Mouse (Mus musculus): ENCODE data around the gene Ptbp3. TPM values are rescaled to one million over a fixed set of nuclear protein-coding genes. Genes with fewer than 3 reads are reported as not detected.

Gene Ptbp3
- total RNA-seq, 1 experiment, result 46.1 TPM

DNA sequence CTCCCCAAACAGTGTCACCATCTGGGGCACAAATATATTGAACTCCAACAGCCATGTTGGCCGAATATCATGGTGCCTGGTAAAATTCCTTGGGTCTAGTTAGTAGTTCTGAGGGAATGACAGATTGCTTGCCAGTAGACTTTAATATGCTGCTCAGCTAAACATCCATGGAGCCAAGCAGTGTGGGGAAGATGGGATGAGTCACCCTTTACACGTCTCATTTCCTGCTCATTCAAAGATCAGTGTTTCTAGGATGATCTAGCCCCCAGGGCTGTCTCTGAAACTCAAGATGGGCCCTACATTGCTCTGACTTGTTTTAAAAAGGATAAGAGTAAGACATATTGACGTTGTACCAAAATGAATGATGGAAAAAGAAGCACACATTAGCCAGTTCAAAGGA lies 95.1 kb downstream of the Ptbp3 start:
- Histone ChIP-seq H3K4me3 (ENCODE audit: insufficient read depth in 1 of 2, low read depth in 1 of 2, low read length in 2 of 2, poor library complexity in 1 of 2, severe bottlenecking in 1 of 2) (no peak overlapping the region), H3K4me1 (ENCODE audit: control insufficient read depth in 2 of 2, insufficient read depth in 2 of 2, low read length in 2 of 2, poor library complexity in 1 of 2) (peaks cover 0 to 12% of the 10 kb centered on the region in 2 experiments; a peak in 2 of 4 replicates), H3K9me3 (ENCODE audit: control insufficient read depth, insufficient read depth, low read depth, low read length) (no peaks in the 10 kb centered on the region), H3K9ac (ENCODE audit: insufficient read depth, low read depth, low read length, poor library complexity, severe bottlenecking) (no peak overlapping the region), H3K36me3 (ENCODE audit: control insufficient read depth, insufficient read depth, low read length, poor library complexity, severe bottlenecking) (no peaks in the 10 kb centered on the region), H3K27ac (ENCODE audit: insufficient read depth, low read depth, low read length, poor library complexity, severe bottlenecking) (no peak overlapping the region)
- no peak for TF ChIP-seq ZNF384 (IDR thresholded peaks at IDR 0.05; ENCODE audit: low read depth, low read length)
- no peak for TF ChIP-seq MAFK (IDR thresholded peaks at IDR 0.05; ENCODE audit: insufficient read depth, low read depth, low read length)
- no peak for TF ChIP-seq ZC3H11A (IDR thresholded peaks at IDR 0.05; ENCODE audit: borderline replicate concordance, low read depth, low read length)
- TF ChIP-seq HCFC1 (IDR thresholded peaks at IDR 0.05; ENCODE audit: borderline replicate concordance, insufficient read depth, low read length), result no peak
- no peak for TF ChIP-seq CHD2 (IDR thresholded peaks at IDR 0.05; ENCODE audit: low read depth, low read length)
- in situ Hi-C loops (cut with MboI; ENCODE audit: low sequenced_read_pairs in 2 of 2, unreplicated experiment in 2 of 2), result no loop called here
- DNase-seq (ENCODE audit: low read depth, low spot score), result no peak

DNA sequence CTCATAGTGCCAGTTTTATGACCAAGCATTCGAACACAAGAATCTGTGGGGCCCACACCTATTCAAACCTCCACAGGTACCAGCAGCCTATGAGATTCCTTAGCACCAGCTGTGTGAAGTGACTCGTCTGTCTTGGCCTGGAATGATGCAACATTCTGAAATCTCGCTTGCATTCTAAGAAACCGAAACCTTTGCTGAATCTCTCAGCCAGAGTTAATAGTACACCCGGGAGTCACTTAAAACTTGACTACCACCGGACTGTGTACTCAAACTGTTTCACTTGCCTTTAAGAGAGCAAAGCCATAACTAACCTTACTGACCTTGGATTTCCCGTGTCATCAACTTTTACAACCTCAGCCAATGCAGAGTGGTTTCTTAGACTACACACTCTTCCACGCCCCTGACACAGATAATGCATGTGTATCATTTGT lies 96.6 kb downstream of the Ptbp3 start:
- no peak for TF ChIP-seq ZC3H11A (IDR thresholded peaks at IDR 0.05; ENCODE audit: borderline replicate concordance, low read depth, low read length)
- TF ChIP-seq ZNF384 (IDR thresholded peaks at IDR 0.05; ENCODE audit: low read depth, low read length), result no peak
- TF ChIP-seq HCFC1 (IDR thresholded peaks at IDR 0.05; ENCODE audit: borderline replicate concordance, insufficient read depth, low read length), result no peak
- no peak for TF ChIP-seq CHD2 (IDR thresholded peaks at IDR 0.05; ENCODE audit: low read depth, low read length)
- TF ChIP-seq MAFK (IDR thresholded peaks at IDR 0.05; ENCODE audit: insufficient read depth, low read depth, low read length), result no peak
- H3K27ac ChIP-seq (ENCODE audit: insufficient read depth, low read depth, low read length, poor library complexity, severe bottlenecking), result no peak overlapping the region
- H3K9ac ChIP-seq (ENCODE audit: insufficient read depth, low read depth, low read length, poor library complexity, severe bottlenecking), result no peak overlapping the region
- H3K4me3 ChIP-seq (ENCODE audit: insufficient read depth in 1 of 2, low read depth in 1 of 2, low read length in 2 of 2, poor library complexity in 1 of 2, severe bottlenecking in 1 of 2), result no peak overlapping the region
- H3K36me3 ChIP-seq (ENCODE audit: control insufficient read depth, insufficient read depth, low read length, poor library complexity, severe bottlenecking), result no peaks in the 10 kb centered on the region
- in situ Hi-C loops (cut with MboI; ENCODE audit: low sequenced_read_pairs in 2 of 2, unreplicated experiment in 2 of 2), result no loop called here
- H3K4me1 ChIP-seq (ENCODE audit: control insufficient read depth in 2 of 2, insufficient read depth in 2 of 2, low read length in 2 of 2, poor library complexity in 1 of 2), result peaks cover 0 to 9% of the 10 kb centered on the region in 2 experiments; a peak in 2 of 4 replicates
- no peaks in the 10 kb centered on the region for H3K9me3 ChIP-seq (ENCODE audit: control insufficient read depth, insufficient read depth, low read depth, low read length)
- DNase-seq (ENCODE audit: low read depth, low spot score), result no peak

DNA sequence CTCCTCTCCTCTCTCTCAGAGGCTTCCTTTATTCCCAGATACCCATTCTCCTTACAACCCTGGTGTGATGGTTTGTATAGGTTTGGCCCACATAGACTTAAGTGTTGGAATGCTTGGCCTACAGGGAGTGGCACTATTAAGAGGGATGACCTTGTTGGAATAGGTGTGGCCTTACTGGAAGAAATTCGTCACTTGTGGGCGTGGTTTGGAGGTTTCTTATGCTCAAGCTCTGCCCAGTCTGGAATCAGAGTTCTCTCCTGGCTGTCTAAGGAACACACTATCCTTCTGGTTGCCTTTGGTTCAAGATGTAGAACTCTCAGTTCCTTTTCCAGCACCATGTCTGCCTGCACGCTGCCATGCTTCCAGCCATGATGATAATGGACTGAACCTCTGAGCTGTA lies 98.3 kb downstream of the Ptbp3 start:
- in situ Hi-C loops (cut with MboI; ENCODE audit: low sequenced_read_pairs in 2 of 2, unreplicated experiment in 2 of 2), result no loop called here
- peaks cover 0 to 9% of the 10 kb centered on the region in 2 experiments; a peak in 2 of 4 replicates for H3K4me1 ChIP-seq (ENCODE audit: control insufficient read depth in 2 of 2, insufficient read depth in 2 of 2, low read length in 2 of 2, poor library complexity in 1 of 2)
- no peaks in the 10 kb centered on the region for H3K36me3 ChIP-seq (ENCODE audit: control insufficient read depth, insufficient read depth, low read length, poor library complexity, severe bottlenecking)
- no peak overlapping the region for H3K9ac ChIP-seq (ENCODE audit: insufficient read depth, low read depth, low read length, poor library complexity, severe bottlenecking)
- DNase-seq (ENCODE audit: low read depth, low spot score), result no peak
- H3K4me3 ChIP-seq (ENCODE audit: insufficient read depth in 1 of 2, low read depth in 1 of 2, low read length in 2 of 2, poor library complexity in 1 of 2, severe bottlenecking in 1 of 2), result no peak overlapping the region
- no peak overlapping the region for H3K27ac ChIP-seq (ENCODE audit: insufficient read depth, low read depth, low read length, poor library complexity, severe bottlenecking)
- TF ChIP-seq HCFC1 (IDR thresholded peaks at IDR 0.05; ENCODE audit: borderline replicate concordance, insufficient read depth, low read length) (no peak), ZC3H11A (IDR thresholded peaks at IDR 0.05; ENCODE audit: borderline replicate concordance, low read depth, low read length) (no peak)
- H3K9me3 ChIP-seq (ENCODE audit: control insufficient read depth, insufficient read depth, low read depth, low read length), result no peaks in the 10 kb centered on the region

DNA sequence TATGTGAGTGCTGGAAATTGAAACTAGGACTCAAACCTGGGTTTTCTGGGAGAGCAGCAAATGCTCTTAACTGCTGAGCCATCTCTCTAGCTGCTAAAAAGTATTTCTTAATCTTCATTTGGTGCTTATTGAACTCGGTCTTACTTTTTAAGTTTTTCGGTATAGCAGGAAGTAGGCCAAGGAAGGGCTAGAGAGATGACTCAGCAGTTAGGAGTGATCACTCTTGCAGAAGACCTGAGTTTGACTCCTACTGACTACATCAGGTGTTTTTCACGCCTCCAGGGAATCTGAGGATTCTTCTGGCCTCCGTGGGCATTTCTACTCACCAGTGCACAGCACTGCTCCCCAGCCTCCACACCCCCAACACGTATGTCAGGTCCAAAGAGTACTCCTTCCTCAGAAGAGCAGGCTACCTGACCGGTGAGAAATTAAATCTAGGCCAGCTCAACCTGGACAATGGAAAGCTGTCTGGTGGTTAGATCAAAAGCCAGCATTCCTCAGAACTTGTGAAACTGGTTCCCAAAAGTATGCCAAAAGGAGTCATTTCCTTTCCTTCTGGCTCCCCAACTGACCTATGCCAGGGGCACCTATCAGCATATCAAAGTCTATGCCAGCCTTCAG lies 98.8 kb downstream of the Ptbp3 start:
- Histone ChIP-seq H3K4me3 (ENCODE audit: insufficient read depth in 1 of 2, low read depth in 1 of 2, low read length in 2 of 2, poor library complexity in 1 of 2, severe bottlenecking in 1 of 2) (no peak overlapping the region), H3K9me3 (ENCODE audit: control insufficient read depth, insufficient read depth, low read depth, low read length) (no peaks in the 10 kb centered on the region), H3K4me1 (ENCODE audit: control insufficient read depth in 2 of 2, insufficient read depth in 2 of 2, low read length in 2 of 2, poor library complexity in 1 of 2) (peaks cover 0 to 9% of the 10 kb centered on the region in 2 experiments; a peak in 2 of 4 replicates), H3K9ac (ENCODE audit: insufficient read depth, low read depth, low read length, poor library complexity, severe bottlenecking) (no peak overlapping the region), H3K27ac (ENCODE audit: insufficient read depth, low read depth, low read length, poor library complexity, severe bottlenecking) (peak overlapping the region; percentile 43; the same call in 1 of the 2 replicates), H3K36me3 (ENCODE audit: control insufficient read depth, insufficient read depth, low read length, poor library complexity, severe bottlenecking) (no peaks in the 10 kb centered on the region)
- TF ChIP-seq ZNF384 (IDR thresholded peaks at IDR 0.05; ENCODE audit: low read depth, low read length), result no peak
- peak; percentile 46; the same call in 1 of the 2 replicates for TF ChIP-seq MAFK (IDR thresholded peaks at IDR 0.05; ENCODE audit: insufficient read depth, low read depth, low read length)
- no peak for TF ChIP-seq ZC3H11A (IDR thresholded peaks at IDR 0.05; ENCODE audit: borderline replicate concordance, low read depth, low read length)
- in situ Hi-C loops (cut with MboI; ENCODE audit: low sequenced_read_pairs in 2 of 2, unreplicated experiment in 2 of 2), result no loop called here
- DNase-seq (ENCODE audit: low read depth, low spot score), result no peak

DNA sequence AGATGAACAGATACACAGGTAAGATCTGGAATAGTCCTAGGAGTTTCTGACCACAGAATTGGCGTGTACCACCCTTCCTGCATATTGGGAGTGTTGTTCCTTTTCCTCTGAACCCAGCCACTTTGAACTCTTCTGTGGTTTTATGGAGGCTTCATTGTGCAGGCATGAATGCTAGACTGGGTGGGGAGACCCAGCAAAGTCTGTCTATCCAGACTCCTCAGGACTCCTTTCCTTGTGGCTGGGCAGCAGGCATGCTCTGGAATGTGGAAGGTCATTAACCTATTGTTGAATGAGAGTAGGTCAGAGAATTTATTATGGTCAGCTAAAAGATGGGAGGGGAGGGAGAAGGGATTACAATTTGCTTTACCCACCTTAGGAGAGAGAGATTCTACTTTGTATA lies 101.9 kb downstream of the Ptbp3 start:
- Histone ChIP-seq H3K27ac (ENCODE audit: insufficient read depth, low read depth, low read length, poor library complexity, severe bottlenecking) (no peak overlapping the region), H3K4me3 (ENCODE audit: insufficient read depth in 1 of 2, low read depth in 1 of 2, low read length in 2 of 2, poor library complexity in 1 of 2, severe bottlenecking in 1 of 2) (no peak overlapping the region), H3K9me3 (ENCODE audit: control insufficient read depth, insufficient read depth, low read depth, low read length) (no peaks in the 10 kb centered on the region), H3K9ac (ENCODE audit: insufficient read depth, low read depth, low read length, poor library complexity, severe bottlenecking) (no peak overlapping the region), H3K4me1 (ENCODE audit: control insufficient read depth in 2 of 2, insufficient read depth in 2 of 2, low read length in 2 of 2, poor library complexity in 1 of 2) (peaks cover 0 to 9% of the 10 kb centered on the region in 2 experiments; a peak in 2 of 4 replicates), H3K36me3 (ENCODE audit: control insufficient read depth, insufficient read depth, low read length, poor library complexity, severe bottlenecking) (no peaks in the 10 kb centered on the region)
- in situ Hi-C loops (cut with MboI; ENCODE audit: low sequenced_read_pairs in 2 of 2, unreplicated experiment in 2 of 2), result no loop called here
- DNase-seq (ENCODE audit: low read depth, low spot score), result no peak
- no peak for TF ChIP-seq MAFK (IDR thresholded peaks at IDR 0.05; ENCODE audit: insufficient read depth, low read depth, low read length)
